Mouse (Mus musculus) ES-E14 (cell line): ENCODE measurements around the gene Gimd1. TPM values are rescaled to one million over a fixed set of nuclear protein-coding genes. Genes with fewer than 3 reads are reported as not detected.

Experiments used
- DNase-seq: peaks from one replicate; pipeline ENCODE4 v3.0.0-alpha.2; 2013; ENCODE audit warnings: low read depth, low spot score
- H3K27ac ChIP-seq: 2 replicates; pipeline ENCODE4 v1.5.1; 2012; ENCODE audit warnings: low read depth, mild to moderate bottlenecking, low read length, moderate library complexity, mixed read lengths; ENCODE audit not compliant: poor library complexity, insufficient read depth, severe bottlenecking
- H3K36me3 ChIP-seq: 2 replicates; pipeline ENCODE4 v1.6.1; 2012; ENCODE audit warnings: mild to moderate bottlenecking, low read length, moderate library complexity, mixed read lengths; ENCODE audit not compliant: control insufficient read depth, poor library complexity, insufficient read depth, severe bottlenecking
- H3K4me1 ChIP-seq, 2 experiments: fragments of 150-350 bp in 1 of 2; sonication (generic) in 1 of 2; 2 replicates each; pipeline ENCODE4 v1.6.1; 2012; ENCODE audit warnings: low read length in 2 of 2, mild to moderate bottlenecking in 1 of 2, mixed read lengths in 1 of 2; ENCODE audit not compliant: control insufficient read depth in 2 of 2, insufficient read depth in 2 of 2, poor library complexity in 1 of 2
- H3K4me3 ChIP-seq, 2 experiments: fragments of 150-350 bp in 1 of 2; sonication (generic) in 1 of 2; 2 replicates each; pipeline ENCODE4 v1.5.1; 2012; ENCODE audit warnings: low read length in 2 of 2, low read depth in 1 of 2, mild to moderate bottlenecking in 1 of 2, mixed read lengths in 1 of 2; ENCODE audit not compliant: insufficient read depth in 1 of 2, poor library complexity in 1 of 2, severe bottlenecking in 1 of 2
- H3K9ac ChIP-seq: 2 replicates; pipeline ENCODE4 v1.6.1; 2012; ENCODE audit warnings: low read depth, mild to moderate bottlenecking, low read length, mixed read lengths; ENCODE audit not compliant: poor library complexity, insufficient read depth, severe bottlenecking
- H3K9me3 ChIP-seq: fragments of 150-350 bp; sonication (generic); 2 replicates; pipeline ENCODE4 v1.6.1; 2012; ENCODE audit warnings: low read depth, mild to moderate bottlenecking, low read length; ENCODE audit not compliant: control insufficient read depth, insufficient read depth
- CHD2 ChIP-seq: IDR thresholded peaks from 2 replicates; pipeline ENCODE4 v1.6.1; 2014; ENCODE audit warnings: mild to moderate bottlenecking, low read depth, low read length, inconsistent platforms
- HCFC1 ChIP-seq: IDR thresholded peaks from 2 replicates; pipeline ENCODE4 v1.6.1; 2012; ENCODE audit warnings: low read length, inconsistent platforms, borderline replicate concordance; ENCODE audit not compliant: insufficient read depth
- ZC3H11A ChIP-seq: IDR thresholded peaks from 2 replicates; pipeline ENCODE4 v1.6.1; 2012; ENCODE audit warnings: low read depth, mild to moderate bottlenecking, inconsistent platforms, low read length, borderline replicate concordance
- in situ Hi-C, 2 experiments: fragments of 600-800 bp; cut with MboI; formaldehyde crosslinking; loops; one replicate each; pipeline ENCODE4 v1.15.1; 2025; ENCODE audit warnings: low sequenced_read_pairs in 2 of 2, inconsistent platforms in 1 of 2; ENCODE audit not compliant: unreplicated experiment in 2 of 2
- total RNA-seq: library from RNA; depleted of rRNA; stranded (reverse); fragments of 300-350 nt; gene quantifications from 2 replicates; pipeline ENCODE4 v1.2.3, GENCODE M21; 2012; rRNA removed

Gimd1 gene
- total RNA-seq, 1 experiment, result not detected

GRCm38 (mm10) chr3:132684231-132684928 lies 54.8 kb downstream of the Gimd1 start, which contains the start of gene Aimp1:
TSS of gene Aimp1 (minus strand) at chr3:132684370.
- no peaks in the 10 kb centered on the region for H3K9me3 ChIP-seq
- peak within 1 kb of the TSS; percentile 96; the same call in 1 of the 2 replicates for H3K27ac ChIP-seq
- H3K4me1 ChIP-seq, result 0 out of 4 replicates have a peak, but pooled peaks cover 0 to 2% of the 10 kb centered on the region in 2 experiments
- H3K4me3 ChIP-seq, result peak within 1 kb of the TSS; percentile 82 to 99
- H3K36me3 ChIP-seq, result no peaks in the 10 kb centered on the region
- DNase-seq, result no peak
- in situ Hi-C loops, result no loop called here
- TF ChIP-seq HCFC1, result no peak
- TF ChIP-seq ZC3H11A, result no peak
- TF ChIP-seq CHD2, result no peak
- peak within 1 kb of the TSS; percentile 99 for H3K9ac ChIP-seq

Other genes with a start within 250 kb of the Gimd1 start
- 7.6 and 8.4 TPM in 2 replicates for gene Tbck, start 54.3 kb downstream of the Gimd1 start, total RNA-seq
- 151 and 169 TPM in 2 replicates for gene Aimp1, start 54.5 kb downstream of the Gimd1 start, total RNA-seq